In the genomic region with DNA sequence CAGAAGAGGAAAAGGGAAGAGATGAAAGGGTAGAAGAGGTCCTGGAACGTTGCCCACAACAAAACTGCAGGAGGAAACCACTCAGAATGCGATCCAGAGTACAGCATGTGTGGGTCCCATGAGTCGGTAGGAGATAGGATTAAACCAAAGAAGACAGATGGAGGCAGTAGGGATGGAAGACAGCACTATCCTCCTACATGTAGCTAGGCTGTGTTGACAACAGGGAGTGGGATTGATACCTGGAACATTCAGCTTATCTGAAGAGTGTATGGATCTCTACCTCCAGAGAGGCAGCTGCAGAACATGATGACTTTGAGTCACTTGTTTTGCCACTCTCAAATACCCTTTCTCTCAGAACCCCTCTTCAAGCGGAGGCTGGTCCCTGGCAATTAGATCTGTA, we compare ENCODE assay signal across 13 mouse cellular contexts.
"Had no signal": no experiment of that assay in that cellular context is flagged by ENCODE, and none has a peak within 500 bp of the region (broad histone marks: within the 10 kb centered on the region; RNA-seq: fewer than 3 reads in every experiment).

No protein-coding gene starts in this region.

- H3K27me3 ChIP-seq: liver, embryonic 13.5 days had no signal

- H3K27ac ChIP-seq: liver, embryonic 13.5 days; stomach, postnatal 0 days had no signal

- DNase-seq: kidney, adult 18-20 months; kidney, adult 9 months; kidney, postnatal 14 days; kidney, postnatal 4 days; liver, embryonic 13.5 days; lung, adult 2 months; lung, postnatal 14 days; lung, postnatal 4 days; midbrain, embryonic 14.5 days; thymus, adult 2 months; thymus, postnatal 14 days; thymus, postnatal 4 days had no signal

- H3K4me1 ChIP-seq: liver, embryonic 13.5 days had no signal

- H3K4me3 ChIP-seq: liver, embryonic 13.5 days had no signal
